Mouse (Mus musculus) 3134 (cell line): ENCODE measurements around the gene Ifitm2.

Source experiments
- DNase-seq: peaks from one replicate; pipeline ENCODE4 v3.0.0-alpha.2; 2011; ENCODE audit warnings: low spot score; ENCODE audit not compliant: insufficient read length; ENCODE audit errors: extremely low read depth

Ifitm2 gene

DNA sequence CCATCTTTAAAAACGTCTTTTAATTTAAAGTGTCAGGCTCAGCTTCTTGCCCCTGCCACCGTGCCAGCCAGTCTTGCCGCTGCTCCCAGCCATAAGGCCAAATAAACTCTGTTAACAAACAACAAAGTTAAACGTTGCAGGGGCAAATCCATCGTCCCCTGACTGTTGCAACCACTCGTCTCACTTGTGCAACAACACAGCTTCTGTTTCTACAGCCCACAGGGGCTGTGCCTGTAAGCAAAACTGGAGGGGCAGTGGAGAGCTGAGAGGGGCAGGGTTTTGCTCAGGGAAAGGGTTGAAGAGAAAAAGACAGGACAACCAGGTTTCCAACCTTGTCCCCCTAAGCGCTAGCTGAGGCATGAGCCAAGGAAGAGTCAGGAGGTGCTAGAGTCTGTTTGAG lies 47.6 kb downstream of the Ifitm2 start:
- DNase-seq = no peak

DNA sequence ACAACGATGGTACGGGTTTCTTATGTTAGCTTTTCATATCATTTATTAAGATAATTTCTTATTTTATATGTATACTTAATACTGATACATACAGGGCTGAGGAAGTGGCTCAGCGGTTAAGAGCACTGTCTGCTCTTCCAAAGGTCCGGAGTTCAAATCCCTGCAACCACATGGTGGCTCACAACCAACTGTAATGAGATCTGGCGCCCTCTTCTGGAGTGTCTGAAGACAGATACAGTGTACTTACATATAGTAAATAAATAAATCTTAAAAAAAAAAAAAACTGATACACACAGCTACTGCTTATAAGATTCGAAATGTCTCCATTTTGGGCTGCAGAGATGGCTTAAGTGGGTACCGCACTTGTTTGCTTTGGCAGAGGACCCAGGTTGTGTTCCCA lies 48.1 kb downstream of the Ifitm2 start:
- no peak for DNase-seq

DNA sequence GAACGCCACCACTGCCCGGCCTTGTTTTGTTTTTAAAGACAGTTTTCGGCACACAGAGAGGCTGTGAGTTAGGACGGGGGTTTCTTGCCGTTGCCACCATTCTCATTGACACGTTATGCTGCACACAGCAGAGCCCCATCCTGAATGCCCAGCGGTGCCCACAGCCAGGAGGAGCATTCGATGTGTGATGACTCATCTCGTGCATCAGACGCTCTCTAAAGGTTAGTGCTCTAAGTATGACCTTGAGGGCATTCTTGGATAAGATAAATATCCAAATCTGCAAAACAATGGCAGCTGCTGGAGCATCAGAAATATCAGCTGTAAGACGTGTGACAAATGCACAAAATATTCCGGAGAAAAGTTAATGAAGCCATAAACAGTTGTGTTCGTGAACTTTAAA lies 48.7 kb downstream of the Ifitm2 start:
- DNase-seq = no peak

DNA sequence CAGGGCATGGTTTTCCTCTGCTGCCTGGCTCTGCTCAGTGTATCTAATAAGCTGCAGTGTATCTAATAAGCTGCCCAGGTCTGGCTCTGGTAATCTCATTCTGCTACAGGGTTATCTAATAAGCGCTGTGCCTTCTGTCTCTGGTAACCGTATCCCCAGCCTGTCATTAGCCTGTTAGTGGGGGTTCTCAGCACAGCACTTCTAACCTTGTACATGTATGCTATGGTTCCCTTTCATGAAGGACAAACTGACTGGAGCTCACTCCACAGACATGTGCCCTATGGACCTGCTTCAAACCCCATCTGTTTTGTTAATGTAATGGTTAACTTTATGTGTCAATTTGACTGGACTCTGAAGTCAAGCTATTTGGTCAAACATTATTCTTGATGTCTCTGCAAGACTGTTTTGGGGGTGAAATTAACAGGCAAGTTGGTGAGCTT lies 50.1 kb downstream of the Ifitm2 start:
- DNase-seq = no peak
